Mouse (Mus musculus) myocyte (in vitro differentiated cells): ENCODE results near the gene Rpl29. TPM values are rescaled to one million over a fixed set of nuclear protein-coding genes. Genes with fewer than 3 reads are reported as not detected.
A peak's percentile ranks its signal among the peaks of the same experiment; 100 is the strongest.

Experiments used
- H3K27me3 ChIP-seq: one replicate; pipeline ENCODE4 v1.6.1; 2011; ENCODE audit not compliant: control insufficient read depth, insufficient read depth, insufficient read length
- H3K36me3 ChIP-seq: one replicate; pipeline ENCODE4 v1.6.1; 2011; ENCODE audit not compliant: control insufficient read depth, insufficient read depth
- H3K4me2 ChIP-seq: one replicate; pipeline ENCODE4 v1.6.1; 2011; ENCODE audit warnings: low read depth, control low read depth
- H3K4me3 ChIP-seq: one replicate; pipeline ENCODE4 v1.5.1; 2011; ENCODE audit warnings: mild to moderate bottlenecking, control low read depth, moderate library complexity
- H3K79me2 ChIP-seq: one replicate; pipeline ENCODE4 v1.6.1; 2011; ENCODE audit not compliant: control insufficient read depth, insufficient read depth
- H3ac ChIP-seq: one replicate; pipeline ENCODE4 v1.6.1; 2011; ENCODE audit not compliant: control insufficient read depth, insufficient read length
- CEBPB ChIP-seq: IDR thresholded peaks from 2 replicates; pipeline ENCODE4 v1.6.1; 2011; ENCODE audit warnings: mild to moderate bottlenecking, moderate library complexity; ENCODE audit not compliant: poor library complexity, insufficient read depth, severe bottlenecking
- E2F4 ChIP-seq: IDR thresholded peaks from one replicate; pipeline ENCODE4 v1.6.1; 2011; ENCODE audit warnings: mild to moderate bottlenecking, control low read depth, moderate library complexity; ENCODE audit not compliant: insufficient read depth
- MAX ChIP-seq: IDR thresholded peaks from one replicate; pipeline ENCODE4 v1.6.1; 2011; ENCODE audit warnings: low read depth, mild to moderate bottlenecking, control low read depth
- MYOD1 ChIP-seq, 3 experiments: IDR thresholded peaks; one replicate each; pipeline ENCODE4 v1.6.1; 2011; ENCODE audit warnings: control low read depth in 2 of 3, low read depth in 2 of 3, mild to moderate bottlenecking in 2 of 3, moderate library complexity in 1 of 3; ENCODE audit not compliant: insufficient read length in 2 of 3, control insufficient read depth in 1 of 3
- MYOG ChIP-seq, 3 experiments: IDR thresholded peaks; one replicate each; pipeline ENCODE4 v1.6.1; 2011; ENCODE audit warnings: control low read depth in 2 of 3, low read depth in 2 of 3, mild to moderate bottlenecking in 2 of 3; ENCODE audit not compliant: insufficient read length in 2 of 3, control insufficient read depth in 1 of 3, insufficient read depth in 1 of 3
- POLR2A ChIP-seq: IDR thresholded peaks from one replicate; pipeline ENCODE4 v1.6.1; 2011; ENCODE audit warnings: low read depth, mild to moderate bottlenecking, control low read depth, moderate library complexity; ENCODE audit not compliant: insufficient read length
- POLR2AphosphoS2 ChIP-seq: IDR thresholded peaks from one replicate; pipeline ENCODE4 v1.6.1; 2011; ENCODE audit warnings: low read depth, control low read depth; ENCODE audit not compliant: insufficient read length
- REST ChIP-seq: IDR thresholded peaks from one replicate; pipeline ENCODE4 v1.6.1; 2011; ENCODE audit warnings: mild to moderate bottlenecking, control low read depth, moderate library complexity; ENCODE audit not compliant: insufficient read depth, insufficient read length
- SRF ChIP-seq: IDR thresholded peaks from one replicate; pipeline ENCODE4 v1.6.1; 2011; ENCODE audit warnings: low read depth; ENCODE audit not compliant: control insufficient read depth, insufficient read length
- TCF12 ChIP-seq: IDR thresholded peaks from one replicate; pipeline ENCODE4 v1.6.1; 2011; ENCODE audit warnings: mild to moderate bottlenecking, control low read depth; ENCODE audit not compliant: poor library complexity, insufficient read depth, severe bottlenecking
- TCF3 ChIP-seq: IDR thresholded peaks from one replicate; pipeline ENCODE4 v1.6.1; 2011; ENCODE audit warnings: low read depth, control low read depth; ENCODE audit not compliant: insufficient read length
- USF1 ChIP-seq: IDR thresholded peaks from one replicate; pipeline ENCODE4 v1.6.1; 2011; ENCODE audit warnings: low read depth, mild to moderate bottlenecking, control low read depth, moderate library complexity
- polyA plus RNA-seq: library from polyadenylated mRNA; unstranded; fragments of >200 nt; fragmentation: generic; extraction: Trizol; gene quantifications from one replicate; pipeline ENCODE4 v1.2.1, GENCODE M21; 2012; ENCODE audit warnings: missing spikeins

Gene Rpl29
- polyA plus RNA-seq, 1 experiment = 45.1 TPM

DNA sequence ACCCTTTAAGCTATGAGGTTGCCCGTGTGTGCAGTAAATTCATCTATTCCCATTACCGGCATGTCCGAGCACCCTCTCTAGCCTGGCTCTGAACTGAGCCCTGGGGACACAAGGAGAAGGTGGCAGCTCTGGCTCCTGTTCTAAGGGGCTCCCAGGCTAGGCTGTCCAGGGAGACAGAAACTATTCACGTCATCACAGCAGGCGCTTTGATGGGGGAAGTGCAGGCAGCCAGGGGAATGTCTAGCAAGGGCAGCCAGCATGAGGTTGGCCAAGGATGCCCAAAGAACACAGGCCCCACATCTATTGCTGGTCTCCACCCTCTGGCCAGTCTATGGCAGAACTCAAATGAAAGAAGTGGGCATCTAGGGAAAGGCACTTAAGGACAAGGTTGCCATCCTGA is 28.7 kb downstream of the Rpl29 start:
- Histone ChIP-seq H3K4me2 (peak overlapping the region; percentile 95), H3K79me2 (peaks cover 63% of the 10 kb centered on the region), H3ac (no peak overlapping the region), H3K36me3 (peaks cover 8% of the 10 kb centered on the region), H3K4me3 (no peak overlapping the region), H3K27me3 (no peaks in the 10 kb centered on the region)
- TF ChIP-seq SRF (no peak), POLR2A (no peak), MAX (no peak), TCF12 (no peak), POLR2AphosphoS2 (peak; percentile 18), CEBPB (no peak)

DNA sequence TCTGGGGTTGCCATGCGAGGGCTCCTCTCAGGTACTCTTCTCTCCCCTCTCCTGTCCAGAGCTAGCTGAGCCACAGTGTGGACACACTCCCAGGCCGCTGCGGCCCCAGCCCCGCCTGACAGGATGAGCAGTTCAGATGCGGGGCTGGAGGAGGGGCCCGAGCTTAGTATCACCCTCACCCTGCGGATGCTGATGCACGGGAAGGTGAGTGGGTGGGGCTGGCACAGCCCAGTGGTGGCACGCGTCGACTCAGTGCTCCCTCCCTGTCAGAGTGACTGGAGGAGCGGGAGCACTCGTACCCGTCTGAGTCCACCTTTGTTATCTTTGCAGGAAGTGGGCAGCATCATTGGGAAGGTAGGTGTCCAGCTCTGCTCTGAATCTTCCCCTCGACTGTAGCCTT is 30.7 kb downstream of the Rpl29 start:
- Histone ChIP-seq H3K4me3 (no peak overlapping the region), H3K4me2 (no peak overlapping the region), H3K79me2 (peaks cover 53% of the 10 kb centered on the region), H3K36me3 (peaks cover 13% of the 10 kb centered on the region), H3ac (no peak overlapping the region), H3K27me3 (no peaks in the 10 kb centered on the region)
- peak; percentile 20 for TF ChIP-seq POLR2A
- no peak for TF ChIP-seq MYOG (IDR thresholded peaks at IDR 0.05; ENCODE audit: control insufficient read depth in 1 of 3, insufficient read depth in 1 of 3, insufficient read length in 2 of 3, low read depth in 2 of 3)
- TF ChIP-seq POLR2AphosphoS2 = peak; percentile 52

DNA sequence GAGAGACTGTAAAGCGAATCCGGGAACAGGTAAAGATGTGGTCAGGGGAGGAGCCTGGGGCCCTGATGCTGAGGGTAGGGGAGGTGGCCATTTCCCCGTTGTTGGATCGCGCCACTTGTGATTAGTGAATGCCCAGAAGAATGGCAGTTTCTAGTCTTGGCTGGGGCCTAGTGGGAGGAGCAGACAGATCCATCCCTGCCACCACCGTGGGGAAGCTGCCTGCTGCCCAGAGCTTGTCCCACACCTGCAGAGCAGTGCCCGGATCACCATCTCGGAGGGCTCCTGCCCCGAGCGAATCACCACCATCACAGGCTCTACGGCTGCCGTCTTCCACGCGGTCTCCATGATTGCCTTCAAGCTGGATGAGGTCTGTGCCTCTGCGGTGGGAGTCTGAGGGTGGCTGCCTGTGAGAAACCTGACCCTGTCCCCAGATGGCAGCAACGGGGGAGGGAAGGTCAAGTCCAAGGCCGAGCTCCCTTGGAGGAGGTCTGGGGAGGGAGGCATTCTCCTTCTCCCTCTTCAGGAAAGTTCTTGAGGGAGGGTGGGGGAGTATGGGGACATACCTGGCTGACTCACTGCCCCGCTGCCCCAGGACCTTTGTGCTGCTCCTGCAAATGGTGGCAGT is 31.3 kb downstream of the Rpl29 start:
- Histone ChIP-seq H3K4me2 (no peak overlapping the region), H3ac (no peak overlapping the region), H3K36me3 (peaks cover 13% of the 10 kb centered on the region), H3K4me3 (no peak overlapping the region), H3K79me2 (peaks cover 48% of the 10 kb centered on the region), H3K27me3 (no peaks in the 10 kb centered on the region)
- TF ChIP-seq TCF12 (no peak), TCF3 (no peak), POLR2AphosphoS2 (peak; percentile 56), MYOD1 (IDR thresholded peaks at IDR 0.05; ENCODE audit: control insufficient read depth in 1 of 3, insufficient read length in 2 of 3, low read depth in 2 of 3) (no peak), MAX (no peak)

DNA sequence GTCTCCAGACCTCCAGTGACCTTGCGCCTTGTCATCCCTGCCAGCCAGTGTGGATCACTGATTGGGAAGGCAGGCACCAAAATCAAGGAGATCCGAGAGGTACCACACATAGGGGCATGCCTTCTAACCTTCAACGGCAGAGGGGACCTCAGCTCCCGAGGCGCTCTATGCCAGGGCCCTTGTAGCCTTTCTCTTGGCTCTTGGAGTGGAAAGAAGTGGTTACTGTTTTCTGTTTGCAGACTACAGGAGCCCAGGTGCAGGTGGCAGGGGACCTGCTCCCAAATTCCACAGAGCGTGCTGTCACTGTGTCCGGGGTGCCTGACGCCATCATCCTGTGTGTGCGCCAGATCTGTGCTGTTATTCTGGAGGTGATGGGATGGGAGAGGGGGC is 31.8 kb downstream of the Rpl29 start:
- no peak overlapping the region for H3ac ChIP-seq
- no peak overlapping the region for H3K4me2 ChIP-seq
- H3K79me2 ChIP-seq = peaks cover 42% of the 10 kb centered on the region
- TF ChIP-seq TCF12 = no peak
- TF ChIP-seq USF1 = no peak
- TF ChIP-seq TCF3 = no peak
- TF ChIP-seq CEBPB = no peak
- no peak for TF ChIP-seq POLR2AphosphoS2
- H3K4me3 ChIP-seq = no peak overlapping the region
- peaks cover 13% of the 10 kb centered on the region for H3K36me3 ChIP-seq
- no peaks in the 10 kb centered on the region for H3K27me3 ChIP-seq

DNA sequence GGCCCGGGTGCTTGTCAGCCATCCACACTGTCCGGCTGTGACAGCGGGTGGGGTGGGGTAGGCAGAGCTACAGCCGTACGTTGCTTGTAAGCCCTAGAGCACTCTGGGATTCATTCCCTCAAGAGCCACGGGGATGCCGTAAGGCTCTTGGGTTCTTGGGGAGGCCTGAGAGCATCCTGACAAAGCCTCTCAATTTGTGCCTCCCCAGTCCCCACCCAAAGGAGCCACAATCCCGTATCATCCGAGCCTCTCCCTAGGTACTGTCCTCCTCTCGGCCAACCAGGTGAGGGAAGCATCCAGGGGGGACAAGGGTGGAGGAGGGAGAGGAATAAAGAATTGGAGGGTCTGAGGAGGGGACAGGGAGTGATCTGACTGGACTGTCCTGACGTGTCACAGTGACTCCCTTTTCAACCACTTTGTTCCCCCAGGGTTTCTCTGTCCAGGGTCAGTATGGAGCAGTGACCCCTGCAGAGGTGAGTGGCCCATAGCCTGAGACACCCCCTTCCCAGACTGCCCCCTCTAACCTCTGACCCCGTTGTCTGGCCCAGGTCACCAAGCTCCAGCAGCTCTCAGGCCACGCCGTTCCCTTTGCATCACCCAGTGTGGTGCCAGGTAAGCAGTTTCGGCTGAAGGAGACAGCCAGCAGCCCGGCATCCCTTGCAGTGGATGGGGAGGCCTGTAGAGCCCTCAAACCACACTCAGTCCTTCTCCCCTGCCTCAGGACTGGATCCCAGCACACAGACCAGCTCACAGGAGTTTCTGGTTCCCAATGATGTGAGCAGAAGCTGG is 32.6 kb downstream of the Rpl29 start:
- H3K36me3 ChIP-seq = peaks cover 13% of the 10 kb centered on the region
- TF ChIP-seq SRF = no peak
- TF ChIP-seq MYOD1 (IDR thresholded peaks at IDR 0.05; ENCODE audit: control insufficient read depth in 1 of 3, insufficient read length in 2 of 3, low read depth in 2 of 3) = no peak
- TF ChIP-seq POLR2AphosphoS2 = no peak
- TF ChIP-seq REST = no peak
- TF ChIP-seq MYOG (IDR thresholded peaks at IDR 0.05; ENCODE audit: control insufficient read depth in 1 of 3, insufficient read depth in 1 of 3, insufficient read length in 2 of 3, low read depth in 2 of 3) = no peak
- no peak for TF ChIP-seq MAX
- TF ChIP-seq TCF3 = no peak
- TF ChIP-seq TCF12 = no peak
- no peak for TF ChIP-seq POLR2A
- TF ChIP-seq USF1 = no peak
- no peak for TF ChIP-seq E2F4
- no peak for TF ChIP-seq CEBPB
- no peak overlapping the region for H3K4me2 ChIP-seq
- peaks cover 34% of the 10 kb centered on the region for H3K79me2 ChIP-seq
- H3K4me3 ChIP-seq = no peak overlapping the region
- no peak overlapping the region for H3ac ChIP-seq
- no peaks in the 10 kb centered on the region for H3K27me3 ChIP-seq
